Mouse (Mus musculus) neural tube, embryonic 12.5 days (tissue): ENCODE results near the gene Adgrl3. TPM values are rescaled to one million over a fixed set of nuclear protein-coding genes. Genes with fewer than 3 reads are reported as not detected.
A peak's percentile ranks its signal among the peaks of the same experiment; 100 is the strongest.

Source experiments
- ATAC-seq: fragments of 200-750 bp; cut with Nextera tagmentation; 2 replicates; pipeline ENCODE4 v1.8.0; 2017; ENCODE audit warnings: low read depth, mild to moderate bottlenecking, moderate TSS enrichment, moderate library complexity; ENCODE audit not compliant: low FRiP score
- H3K27ac ChIP-seq: fragments of 300-500 bp; sonication (generic); 2 replicates; pipeline ENCODE4 v1.5.1; 2016
- H3K27me3 ChIP-seq: fragments of 300-500 bp; sonication (generic); replicated peaks from 2 replicates; pipeline ENCODE4 v1.6.1; 2016; ENCODE audit warnings: mild to moderate bottlenecking
- H3K36me3 ChIP-seq: fragments of 300-500 bp; sonication (generic); 2 replicates; pipeline ENCODE4 v1.6.1; 2016; ENCODE audit warnings: mild to moderate bottlenecking
- H3K4me1 ChIP-seq: fragments of 300-500 bp; sonication (generic); 2 replicates; pipeline ENCODE4 v1.6.1; 2016
- H3K4me2 ChIP-seq: fragments of 300-500 bp; sonication (generic); replicated peaks from 2 replicates; pipeline ENCODE4 v1.6.1; 2016; ENCODE audit warnings: mild to moderate bottlenecking
- H3K4me3 ChIP-seq: fragments of 300-500 bp; sonication (generic); 2 replicates; pipeline ENCODE4 v1.5.1; 2016
- H3K9ac ChIP-seq: fragments of 300-500 bp; sonication (generic); 2 replicates; pipeline ENCODE4 v1.6.1; 2016; ENCODE audit warnings: mild to moderate bottlenecking
- H3K9me3 ChIP-seq: fragments of 300-500 bp; sonication (generic); 2 replicates; pipeline ENCODE4 v1.6.1; 2016; ENCODE audit warnings: mild to moderate bottlenecking
- WGBS: fragments of 180-500 bp; shearing (Covaris S2); methylation state at CpG from one replicate; pipeline ENCODE4 v1.1.7; 2016; 5-methylcytosine and 5-hydroxymethylcytosine counted together
- polyA plus RNA-seq: library from polyadenylated mRNA; unstranded; fragments of >200 nt; fragmentation: Nextera tagmentation; extraction: Ambion mirVana; gene quantifications from 2 replicates; pipeline ENCODE4 v1.2.1, GENCODE M21; 2016

Adgrl3 gene
- polyA plus RNA-seq, 1 experiment from 2014 or later: 38.2 TPM

- Histone ChIP-seq H3K27ac (no peak overlapping the region), H3K4me1 (no peaks in the 10 kb centered on the region), H3K36me3 (no peaks in the 10 kb centered on the region), H3K4me2 (no peak overlapping the region), H3K4me3 (no peak overlapping the region), H3K9ac (no peak overlapping the region), H3K27me3 (no peaks in the 10 kb centered on the region), H3K9me3 (no peaks in the 10 kb centered on the region)
- WGBS: 89% methylated on average over 4 of the region's 4 CpGs
- ATAC-seq: 0 out of 2 replicates have a peak, but pooled peaks have one; percentile 17
Observed at GRCm38 (mm10) chr5:81602889-81603288, 583.0 kb downstream of the Adgrl3 start.

GRCm38 (mm10) chr5:81605646-81606045 is 585.7 kb downstream of the Adgrl3 start:
- Histone ChIP-seq H3K27ac (no peak overlapping the region), H3K27me3 (no peaks in the 10 kb centered on the region), H3K4me3 (no peak overlapping the region), H3K9ac (no peak overlapping the region), H3K4me2 (no peak overlapping the region), H3K4me1 (no peaks in the 10 kb centered on the region), H3K36me3 (no peaks in the 10 kb centered on the region), H3K9me3 (no peaks in the 10 kb centered on the region)
- ATAC-seq: no peak
- whole genome bisulfite sequencing: 93% methylated on average over 1 of the region's 1 CpGs

DNA sequence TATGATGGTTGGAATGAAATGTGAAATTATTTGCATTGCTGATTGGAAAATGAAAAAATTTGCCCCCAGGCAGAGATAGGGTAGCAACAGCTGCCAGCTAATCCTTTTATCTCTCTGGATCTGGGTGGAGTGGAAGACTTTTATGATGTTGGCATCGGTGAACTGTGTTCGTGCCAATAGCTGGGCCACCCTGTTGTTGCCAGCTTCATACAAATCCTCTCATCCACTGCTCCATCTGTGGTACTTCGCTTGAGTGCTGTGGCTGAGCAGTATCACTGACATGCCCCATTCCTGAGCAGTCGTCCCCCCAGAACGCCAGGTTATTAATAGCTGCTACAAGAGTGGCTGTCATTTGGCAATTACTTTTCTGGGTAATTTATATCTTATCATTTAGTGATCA is 590.3 kb downstream of the Adgrl3 start:
- H3K4me1 ChIP-seq: no peaks in the 10 kb centered on the region
- no peak overlapping the region for H3K27ac ChIP-seq
- WGBS: 80% methylated on average over 5 of the region's 5 CpGs
- ATAC-seq: no peak
- H3K4me3 ChIP-seq: no peak overlapping the region
- H3K9ac ChIP-seq: no peak overlapping the region
- no peaks in the 10 kb centered on the region for H3K9me3 ChIP-seq
- no peaks in the 10 kb centered on the region for H3K36me3 ChIP-seq
- no peak overlapping the region for H3K4me2 ChIP-seq
- no peaks in the 10 kb centered on the region for H3K27me3 ChIP-seq

DNA sequence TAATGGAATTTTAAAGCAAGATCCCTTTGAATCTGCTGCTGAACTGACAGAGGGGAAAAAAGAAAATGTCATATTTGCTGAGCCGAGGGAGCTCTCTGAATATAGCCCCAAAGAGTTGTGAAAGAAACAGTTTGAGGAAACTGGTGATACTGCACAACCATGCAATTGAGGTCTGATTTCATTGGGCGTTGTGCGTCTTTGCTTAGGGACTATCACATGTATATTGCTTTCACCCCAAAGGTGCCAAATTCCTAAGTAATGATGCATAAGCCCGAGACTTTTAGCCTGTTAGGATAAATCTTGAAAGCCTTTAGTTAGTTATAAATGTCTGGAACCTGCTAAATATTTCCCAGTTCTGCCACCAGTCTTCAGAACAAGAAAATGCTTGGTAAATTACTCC is 594.7 kb downstream of the Adgrl3 start:
- no peaks in the 10 kb centered on the region for H3K36me3 ChIP-seq
- no peak overlapping the region for H3K27ac ChIP-seq
- WGBS: 76% methylated on average over 4 of the region's 4 CpGs
- H3K9ac ChIP-seq: no peak overlapping the region
- H3K4me2 ChIP-seq: no peak overlapping the region
- no peak overlapping the region for H3K4me3 ChIP-seq
- no peaks in the 10 kb centered on the region for H3K27me3 ChIP-seq
- no peaks in the 10 kb centered on the region for H3K4me1 ChIP-seq
- H3K9me3 ChIP-seq: no peaks in the 10 kb centered on the region
- ATAC-seq: no peak

- Histone ChIP-seq H3K9ac (no peak overlapping the region), H3K27ac (no peak overlapping the region), H3K4me3 (no peak overlapping the region), H3K36me3 (no peaks in the 10 kb centered on the region), H3K9me3 (no peaks in the 10 kb centered on the region), H3K4me2 (no peak overlapping the region), H3K27me3 (no peaks in the 10 kb centered on the region), H3K4me1 (no peaks in the 10 kb centered on the region)
- no peak for ATAC-seq
- whole genome bisulfite sequencing: 88% methylated on average over 5 of the region's 5 CpGs
Observed at GRCm38 (mm10) chr5:81621106-81621505, 601.2 kb downstream of the Adgrl3 start.

DNA sequence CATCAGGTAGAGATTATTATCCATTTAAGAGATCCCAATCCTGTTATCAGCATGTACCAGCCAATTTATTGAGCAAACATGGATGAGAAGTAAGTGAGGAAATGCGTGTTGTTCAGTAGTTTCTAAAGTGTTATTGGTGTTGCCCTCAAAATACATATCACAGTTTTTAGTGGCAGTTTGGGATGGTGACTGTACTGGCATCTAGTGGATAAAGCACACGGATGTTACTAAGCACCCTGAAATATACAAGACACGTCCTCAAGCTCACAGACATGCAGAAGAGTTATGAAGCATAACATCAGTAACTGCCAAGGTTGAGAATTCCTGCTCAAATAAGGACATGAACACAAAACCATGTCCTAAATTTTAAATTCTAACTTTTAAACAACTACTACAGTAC is 601.8 kb downstream of the Adgrl3 start:
- no peak overlapping the region for H3K9ac ChIP-seq
- no peak overlapping the region for H3K27ac ChIP-seq
- H3K4me3 ChIP-seq: no peak overlapping the region
- H3K27me3 ChIP-seq: no peaks in the 10 kb centered on the region
- no peaks in the 10 kb centered on the region for H3K4me1 ChIP-seq
- whole genome bisulfite sequencing: 82% methylated on average over 3 of the region's 3 CpGs
- H3K4me2 ChIP-seq: no peak overlapping the region
- no peaks in the 10 kb centered on the region for H3K36me3 ChIP-seq
- no peaks in the 10 kb centered on the region for H3K9me3 ChIP-seq
- ATAC-seq: no peak

GRCm38 (mm10) chr5:81623846-81624245 is 603.9 kb downstream of the Adgrl3 start:
- H3K27me3 ChIP-seq: no peaks in the 10 kb centered on the region
- H3K9ac ChIP-seq: no peak overlapping the region
- H3K9me3 ChIP-seq: no peaks in the 10 kb centered on the region
- no peaks in the 10 kb centered on the region for H3K36me3 ChIP-seq
- H3K27ac ChIP-seq: no peak overlapping the region
- 13% methylated on average over 1 of the region's 1 CpGs for WGBS
- ATAC-seq: no peak
- H3K4me2 ChIP-seq: no peak overlapping the region
- H3K4me3 ChIP-seq: no peak overlapping the region
- no peaks in the 10 kb centered on the region for H3K4me1 ChIP-seq

DNA sequence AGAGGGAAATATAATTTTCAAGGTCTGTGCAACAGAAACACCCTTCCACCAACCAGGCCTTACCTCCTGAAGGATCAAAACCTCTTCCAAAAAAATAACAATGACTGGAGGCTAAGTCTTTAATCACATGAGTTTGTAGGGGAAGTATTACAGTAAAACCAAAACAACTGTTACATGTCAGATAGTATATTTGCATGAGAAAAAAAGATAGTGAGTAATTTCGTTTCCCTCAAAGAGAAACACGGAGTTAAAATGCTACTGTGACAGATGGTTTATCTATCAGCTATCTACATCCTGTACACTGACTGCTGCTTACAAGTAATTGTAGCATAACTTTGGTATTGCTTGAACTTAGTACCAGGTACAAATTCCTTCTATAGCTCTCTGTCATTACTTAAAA is 616.2 kb downstream of the Adgrl3 start:
- WGBS: 75% methylated on average over 2 of the region's 2 CpGs
- no peak overlapping the region for H3K4me3 ChIP-seq

GRCm38 (mm10) chr5:81638422-81638821 is 618.5 kb downstream of the Adgrl3 start:
- ATAC-seq: no peak
- no peak overlapping the region for H3K4me2 ChIP-seq
- H3K9me3 ChIP-seq: no peaks in the 10 kb centered on the region
- H3K27me3 ChIP-seq: no peaks in the 10 kb centered on the region
- H3K27ac ChIP-seq: no peak overlapping the region
- WGBS: 89% methylated on average over 2 of the region's 2 CpGs
- no peaks in the 10 kb centered on the region for H3K36me3 ChIP-seq
- no peak overlapping the region for H3K4me3 ChIP-seq
- H3K9ac ChIP-seq: no peak overlapping the region
- H3K4me1 ChIP-seq: no peaks in the 10 kb centered on the region

More for the DNA sequence above, 616.2 kb downstream of the Adgrl3 start:
- Histone ChIP-seq H3K4me1 (no peaks in the 10 kb centered on the region), H3K27me3 (no peaks in the 10 kb centered on the region), H3K27ac (no peak overlapping the region), H3K36me3 (no peaks in the 10 kb centered on the region), H3K4me2 (no peak overlapping the region), H3K9ac (no peak overlapping the region), H3K9me3 (no peaks in the 10 kb centered on the region)
- no peak for ATAC-seq

GRCm38 (mm10) chr5:81640118-81640517 is 620.2 kb downstream of the Adgrl3 start:
- H3K4me1 ChIP-seq: no peaks in the 10 kb centered on the region
- H3K27ac ChIP-seq: no peak overlapping the region
- no peaks in the 10 kb centered on the region for H3K36me3 ChIP-seq
- no peaks in the 10 kb centered on the region for H3K27me3 ChIP-seq
- WGBS: 51% methylated on average over 4 of the region's 4 CpGs
- ATAC-seq: no peak
- H3K4me2 ChIP-seq: no peak overlapping the region
- H3K9me3 ChIP-seq: no peaks in the 10 kb centered on the region
- no peak overlapping the region for H3K4me3 ChIP-seq
- H3K9ac ChIP-seq: no peak overlapping the region

- WGBS: 85% methylated on average over 5 of the region's 5 CpGs
- Histone ChIP-seq H3K27me3 (no peaks in the 10 kb centered on the region), H3K27ac (no peak overlapping the region), H3K9ac (no peak overlapping the region), H3K4me2 (no peak overlapping the region), H3K36me3 (no peaks in the 10 kb centered on the region), H3K9me3 (no peaks in the 10 kb centered on the region), H3K4me3 (no peak overlapping the region), H3K4me1 (no peaks in the 10 kb centered on the region)
- ATAC-seq: no peak
Observed at GRCm38 (mm10) chr5:81645557-81645956, 625.6 kb downstream of the Adgrl3 start.

DNA sequence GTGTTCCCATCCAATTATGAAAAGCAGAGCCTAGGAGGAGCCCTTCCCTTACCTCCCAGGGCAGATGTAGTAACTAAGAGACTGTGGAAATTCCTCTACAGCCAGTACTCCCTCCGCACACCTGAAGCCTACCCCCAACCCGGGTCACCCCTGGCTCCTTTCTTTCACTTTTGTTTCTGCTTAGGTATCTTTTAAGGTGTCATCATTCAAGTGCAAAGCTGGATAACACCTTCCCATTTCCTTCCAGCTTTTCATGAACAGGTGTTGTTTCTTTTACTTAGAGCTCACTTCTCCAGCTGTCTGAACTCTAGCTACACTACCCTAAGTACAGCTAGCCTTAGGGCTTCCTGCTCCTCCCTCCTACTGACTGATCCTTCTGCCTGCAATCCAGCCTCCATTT is 634.0 kb downstream of the Adgrl3 start:
- Histone ChIP-seq H3K4me2 (no peak overlapping the region), H3K36me3 (no peaks in the 10 kb centered on the region), H3K27ac (no peak overlapping the region), H3K4me3 (no peak overlapping the region), H3K27me3 (no peaks in the 10 kb centered on the region), H3K4me1 (no peaks in the 10 kb centered on the region), H3K9ac (no peak overlapping the region), H3K9me3 (no peaks in the 10 kb centered on the region)
- 57% methylated on average over 2 of the region's 2 CpGs for WGBS
- ATAC-seq: no peak

DNA sequence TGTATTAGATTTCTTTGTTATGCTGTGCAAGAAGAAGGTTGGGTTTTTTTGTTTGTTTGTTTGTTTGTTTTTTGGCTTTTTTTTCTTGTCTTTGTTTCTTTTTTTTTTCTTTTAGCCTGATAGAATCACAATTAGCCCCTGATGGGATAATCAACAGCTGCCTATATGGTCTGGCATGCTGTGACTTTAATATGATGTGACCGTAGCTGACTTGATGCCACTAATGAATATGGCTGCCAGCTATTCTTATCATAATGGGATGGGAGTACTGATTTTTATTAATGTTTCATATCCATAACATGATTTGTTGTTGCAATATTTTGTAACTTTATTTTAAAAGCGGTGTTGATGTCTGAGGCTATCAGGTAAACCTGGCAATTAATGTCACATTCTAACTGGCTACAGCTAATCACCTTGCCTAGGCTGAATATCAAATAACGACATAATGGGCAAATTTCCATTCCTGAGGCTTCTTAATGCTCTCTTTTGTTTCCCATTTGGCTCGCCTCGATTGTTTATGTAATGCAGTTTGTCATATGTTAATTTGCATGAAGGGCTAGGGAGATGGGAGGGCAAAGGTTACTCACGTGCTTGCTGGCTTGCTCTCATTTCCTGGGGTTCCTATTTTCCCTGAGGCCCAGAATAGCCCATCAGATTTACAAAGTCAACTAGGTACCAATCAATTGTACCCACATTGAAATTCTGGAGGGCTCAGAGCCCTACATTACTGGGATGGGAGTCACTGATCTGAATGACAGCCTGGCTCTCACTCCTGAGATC is 641.9 kb downstream of the Adgrl3 start:
- H3K36me3 ChIP-seq: no peaks in the 10 kb centered on the region
- peak; percentile 33 for ATAC-seq
- H3K9me3 ChIP-seq: no peaks in the 10 kb centered on the region; the same call in 1 of the 2 replicates
- no peak overlapping the region for H3K4me3 ChIP-seq
- no peaks in the 10 kb centered on the region for H3K4me1 ChIP-seq
- H3K4me2 ChIP-seq: no peak overlapping the region
- H3K9ac ChIP-seq: no peak overlapping the region
- H3K27me3 ChIP-seq: no peaks in the 10 kb centered on the region
- WGBS: 31% methylated on average over 6 of the region's 6 CpGs
- no peak overlapping the region for H3K27ac ChIP-seq
